Mouse (Mus musculus) olfactory bulb, adult 2 months (tissue): ENCODE data around the gene Nsun2. TPM values are rescaled to one million over a fixed set of nuclear protein-coding genes. Genes with fewer than 3 reads are reported as not detected.

ENCODE experiments used
- H3K27ac ChIP-seq: fragments of 200-500 bp; 2 replicates; pipeline ENCODE4 v1.5.1; 2012; ENCODE audit warnings: low read depth, low read length; ENCODE audit not compliant: insufficient read depth
- H3K4me1 ChIP-seq: fragments of 200-500 bp; 2 replicates; pipeline ENCODE4 v1.6.1; 2012; ENCODE audit warnings: low read length; ENCODE audit not compliant: control insufficient read depth, insufficient read depth
- H3K4me3 ChIP-seq: fragments of 200-500 bp; 2 replicates; pipeline ENCODE4 v1.5.1; 2012; ENCODE audit warnings: mild to moderate bottlenecking, low read depth, low read length, moderate library complexity; ENCODE audit not compliant: insufficient read depth
- CTCF ChIP-seq: fragments of 200-500 bp; IDR thresholded peaks from 2 replicates; pipeline ENCODE4 v1.5.1; 2012; ENCODE audit warnings: low read depth, mild to moderate bottlenecking, low read length, moderate library complexity; ENCODE audit not compliant: insufficient read depth
- POLR2A ChIP-seq: fragments of 200-500 bp; IDR thresholded peaks from 2 replicates; pipeline ENCODE4 v1.6.1; 2012; ENCODE audit warnings: mild to moderate bottlenecking, low read depth, low read length, moderate library complexity; ENCODE audit not compliant: insufficient read depth
- WGBS: fragments of 180-500 bp; shearing (Covaris S2); methylation state at CpG from one replicate; pipeline ENCODE4 v1.1.7; 2018; 5-methylcytosine and 5-hydroxymethylcytosine counted together
- polyA plus RNA-seq: library from polyadenylated mRNA; stranded (reverse); fragments of >200 nt; gene quantifications from 2 replicates; pipeline ENCODE4 v1.2.4, GENCODE M21; 2012; ENCODE audit warnings: low replicate concordance; ENCODE audit not compliant: missing spikeins, insufficient read depth, insufficient read length

Nsun2 gene
- polyA plus RNA-seq, 1 experiment, result not detected

GRCm38 (mm10) chr13:69672565-69672964 lies 139.0 kb downstream of the Nsun2 start:
- no peaks in the 10 kb centered on the region for H3K4me1 ChIP-seq
- H3K27ac ChIP-seq, result no peak overlapping the region
- WGBS, result 93% methylated on average over 10 of the region's 10 CpGs
- TF ChIP-seq POLR2A (no peak), CTCF (no peak)
- no peak overlapping the region for H3K4me3 ChIP-seq

DNA sequence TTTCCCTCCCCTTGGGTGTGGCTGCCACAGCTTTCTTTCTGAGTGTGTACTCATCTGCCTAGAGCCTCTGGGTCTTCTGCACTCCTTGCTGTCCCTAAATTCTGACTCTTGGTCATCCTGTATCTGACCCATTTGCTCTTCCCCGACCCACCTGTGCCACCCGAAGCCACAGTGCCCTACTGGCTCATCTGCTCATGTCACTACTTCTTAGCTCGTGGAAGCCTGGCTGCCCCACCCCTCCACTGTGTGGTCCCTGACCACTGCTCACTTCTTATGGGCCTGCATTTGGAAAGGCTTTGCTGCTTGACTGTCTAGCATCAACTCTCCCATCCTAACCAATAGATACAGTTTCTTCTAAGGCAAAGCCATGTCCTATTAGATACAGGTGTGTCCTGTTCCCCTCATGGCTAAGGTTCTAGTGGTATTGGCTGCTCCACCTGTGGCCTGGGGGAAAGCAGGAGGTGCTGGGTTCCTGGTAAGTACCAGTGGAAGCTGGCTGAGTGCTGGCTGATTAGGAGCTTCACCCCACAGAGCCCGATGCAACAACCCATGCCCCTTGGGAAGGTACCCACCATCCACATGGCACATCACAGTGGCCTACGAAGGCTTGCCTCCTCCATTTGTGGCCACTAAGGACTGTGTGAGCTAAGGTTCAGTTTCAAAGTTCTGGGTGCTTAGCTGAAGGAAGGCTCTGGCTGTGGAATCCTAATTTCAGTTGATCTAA lies 139.8 kb downstream of the Nsun2 start:
- H3K4me3 ChIP-seq, result no peak overlapping the region
- no peak overlapping the region for H3K27ac ChIP-seq
- WGBS, result 93% methylated on average over 5 of the region's 5 CpGs
- H3K4me1 ChIP-seq, result no peaks in the 10 kb centered on the region
- TF ChIP-seq CTCF, result no peak
- TF ChIP-seq POLR2A, result no peak

GRCm38 (mm10) chr13:69673921-69674618 lies 140.5 kb downstream of the Nsun2 start:
- Histone ChIP-seq H3K4me1 (no peaks in the 10 kb centered on the region), H3K4me3 (no peak overlapping the region), H3K27ac (no peak overlapping the region)
- WGBS, result 73% methylated on average over 10 of the region's 10 CpGs
- TF ChIP-seq POLR2A, result no peak
- TF ChIP-seq CTCF, result no peak

Other genes with a start within 250 kb of the Nsun2 start
- gene Tent4a, start 871 bp downstream of the Nsun2 start, polyA plus RNA-seq, result not detected in 2 replicates
- gene Srd5a1, start 77.7 kb downstream of the Nsun2 start, polyA plus RNA-seq, result not detected in 2 replicates
- not detected in 2 replicates for gene Ube2ql1, start 206.1 kb downstream of the Nsun2 start, polyA plus RNA-seq